Mouse (Mus musculus): ENCODE data around the gene Gm6890. TPM values are rescaled to one million over a fixed set of nuclear protein-coding genes. Genes with fewer than 3 reads are reported as not detected.

Gene Gm6890
- total RNA-seq (2023), result not detected in 4 replicates

DNA sequence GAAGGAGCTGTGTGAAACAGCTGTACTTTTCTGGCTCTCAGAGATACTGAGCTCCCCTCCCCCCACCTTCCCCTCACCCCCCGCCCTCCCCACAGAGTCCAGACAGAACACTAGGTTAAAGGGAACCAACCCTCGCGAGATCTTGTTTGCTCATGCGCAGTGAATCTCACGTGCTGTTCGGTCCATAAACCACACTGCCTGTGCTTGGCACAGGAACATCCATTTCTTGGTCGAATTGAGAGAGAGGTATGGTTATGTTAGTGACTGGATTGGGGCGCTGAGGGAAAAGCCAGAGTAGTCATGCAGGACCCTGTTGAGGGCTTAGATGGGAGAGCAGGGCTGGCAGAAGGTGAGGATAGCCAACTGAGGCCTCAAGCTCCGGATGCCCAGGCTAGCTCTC, at the start of gene Gm6890:
Gene Gm6890, plus strand, starts transcription at position 301 of the 400 bp plus-strand sequence.

Other genes with a start within 250 kb of the Gm6890 start
- gene Olfr1326-ps1, start 166.0 kb upstream of the Gm6890 start, total RNA-seq (2023), result not detected in 4 replicates
- gene Olfr1325, start 148.2 kb upstream of the Gm6890 start, total RNA-seq (2023), result not detected in 4 replicates
- gene Gm5640, start 95.3 kb upstream of the Gm6890 start, total RNA-seq (2023), result not detected in 4 replicates
- not detected in 4 replicates for gene Gm5936, start 96.3 kb downstream of the Gm6890 start, total RNA-seq (2023)

All from B cell, adult 62 days (primary cell).